Mouse (Mus musculus) lung, postnatal 0 days (tissue): ENCODE measurements at regions not wholly inside any gene's neighbourhood (a gene's known extent, or its start where the extent isn't known, plus 50 kb on each side); places are given as distances from the start of the nearest gene placed in this dataset.

Experiments used
- ATAC-seq: fragments of 200-750 bp; cut with Nextera tagmentation; 2 replicates; pipeline ENCODE4 v1.8.0; 2017; ENCODE audit warnings: moderate library complexity
- DNase-seq: peaks from one replicate; pipeline ENCODE4 v3.0.0-alpha.2; 2016; ENCODE audit warnings: low spot score
- H3K27ac ChIP-seq: fragments of 300-500 bp; sonication (generic); 2 replicates; pipeline ENCODE4 v1.5.1; 2014; ENCODE audit warnings: antibody characterized with exemption, mild to moderate bottlenecking, low read length, mixed read lengths
- H3K27me3 ChIP-seq: fragments of 300-500 bp; sonication (generic); replicated peaks from 2 replicates; pipeline ENCODE4 v1.6.1; 2014; ENCODE audit warnings: low read length, mixed read lengths; ENCODE audit not compliant: insufficient read depth
- H3K36me3 ChIP-seq: fragments of 300-500 bp; sonication (generic); 2 replicates; pipeline ENCODE4 v1.6.1; 2014; ENCODE audit warnings: low read length, mixed read lengths; ENCODE audit not compliant: insufficient read depth
- H3K4me1 ChIP-seq: fragments of 300-500 bp; sonication (generic); 2 replicates; pipeline ENCODE4 v1.6.1; 2014; ENCODE audit warnings: antibody characterized with exemption, low read depth, low read length, mixed read lengths; ENCODE audit not compliant: insufficient read depth
- H3K4me2 ChIP-seq: fragments of 300-500 bp; sonication (generic); replicated peaks from 2 replicates; pipeline ENCODE4 v1.6.1; 2014; ENCODE audit warnings: low read depth, mild to moderate bottlenecking, low read length, moderate library complexity, mixed read lengths
- H3K4me3 ChIP-seq: fragments of 300-500 bp; sonication (generic); 2 replicates; pipeline ENCODE4 v1.5.1; 2014; ENCODE audit warnings: low read depth, low read length
- H3K9ac ChIP-seq: fragments of 300-500 bp; sonication (generic); replicated peaks from 2 replicates; pipeline ENCODE4 v1.6.1; 2014; ENCODE audit warnings: low read depth, mild to moderate bottlenecking
- H3K9me3 ChIP-seq: fragments of 300-500 bp; sonication (generic); 2 replicates; pipeline ENCODE4 v1.6.1; 2016; ENCODE audit warnings: low read length, mixed read lengths
- CTCF ChIP-seq: IDR thresholded peaks from 2 replicates; pipeline ENCODE4 v1.5.1; 2016; ENCODE audit warnings: antibody characterized with exemption, mild to moderate bottlenecking
- EP300 ChIP-seq: IDR thresholded peaks from 2 replicates; pipeline ENCODE4 v1.6.1; 2016; ENCODE audit warnings: antibody characterized with exemption, mild to moderate bottlenecking, control low read depth
- WGBS: fragments of 180-500 bp; shearing (Covaris S2); extraction: QIAGEN DNeasy Blood & Tissue Kit; methylation state at CpG from one replicate; pipeline ENCODE4 v1.1.7; 2014; 5-methylcytosine and 5-hydroxymethylcytosine counted together

DNA sequence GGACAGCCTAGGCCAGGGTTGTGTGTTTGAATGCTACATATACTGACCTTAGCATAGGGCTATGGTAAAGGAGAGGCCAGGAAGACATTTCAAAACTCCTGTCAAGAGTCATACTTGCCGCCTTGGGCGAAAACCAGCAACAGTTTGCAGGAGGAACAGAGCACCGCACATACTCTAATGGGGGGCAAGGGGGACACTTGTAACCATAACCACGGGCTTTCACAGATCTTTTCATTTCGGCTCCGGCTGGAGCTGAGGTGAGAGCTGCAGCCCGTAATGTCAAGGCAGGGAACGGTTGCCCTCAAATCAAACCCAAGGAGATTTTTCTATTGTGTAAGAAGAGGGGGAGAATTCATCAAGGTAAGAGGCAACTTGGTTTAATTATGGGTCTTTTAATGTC is 258.7 kb upstream of the Nt5e start:
- H3K9ac ChIP-seq = no peak overlapping the region
- H3K4me2 ChIP-seq = no peak overlapping the region
- WGBS = 87% methylated on average over 8 of the region's 8 CpGs
- TF ChIP-seq CTCF (no peak), EP300 (no peak)
- no peaks in the 10 kb centered on the region for H3K4me1 ChIP-seq
- H3K36me3 ChIP-seq = no peaks in the 10 kb centered on the region
- no peak overlapping the region for H3K4me3 ChIP-seq
- no peaks in the 10 kb centered on the region for H3K27me3 ChIP-seq
- H3K9me3 ChIP-seq = no peaks in the 10 kb centered on the region
- no peak overlapping the region for H3K27ac ChIP-seq
- DNase-seq (no peak), ATAC-seq (no peak)

DNA sequence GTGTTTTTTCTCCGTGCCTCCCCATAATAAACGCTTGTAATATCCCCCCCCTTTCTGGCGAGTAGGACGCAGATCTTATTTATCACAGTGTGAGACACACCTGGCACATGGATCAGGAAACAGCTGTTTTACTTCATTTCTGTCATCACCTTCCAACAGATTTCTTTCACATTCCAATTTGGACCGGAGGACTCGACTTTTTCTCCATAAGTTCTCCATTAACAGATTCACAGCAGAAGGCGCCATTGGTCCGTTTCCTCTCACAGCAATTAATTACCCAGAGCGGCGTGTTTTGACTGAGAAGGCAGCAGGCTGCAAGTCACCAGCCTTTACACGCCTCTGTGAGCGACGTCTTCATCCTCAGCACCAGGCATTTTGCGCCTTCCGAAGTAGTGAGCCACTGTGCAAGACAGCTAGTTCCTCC is 258.1 kb upstream of the Nt5e start:
- no peak for DNase-seq
- no peaks in the 10 kb centered on the region for H3K4me1 ChIP-seq
- H3K36me3 ChIP-seq = no peaks in the 10 kb centered on the region
- no peaks in the 10 kb centered on the region for H3K9me3 ChIP-seq
- H3K4me2 ChIP-seq = no peak overlapping the region
- H3K4me3 ChIP-seq = no peak overlapping the region
- H3K27ac ChIP-seq = no peak overlapping the region
- ATAC-seq = no peak
- H3K9ac ChIP-seq = no peak overlapping the region
- 45% methylated on average over 15 of the region's 15 CpGs for WGBS
- H3K27me3 ChIP-seq = no peaks in the 10 kb centered on the region
- no peak for TF ChIP-seq EP300
- no peak for TF ChIP-seq CTCF

- no peak overlapping the region for H3K9ac ChIP-seq
- no peaks in the 10 kb centered on the region for H3K4me1 ChIP-seq
- no peaks in the 10 kb centered on the region for H3K27me3 ChIP-seq
- H3K4me2 ChIP-seq = no peak overlapping the region
- H3K27ac ChIP-seq = no peak overlapping the region
- no peak for TF ChIP-seq CTCF
- no peak for TF ChIP-seq EP300
- H3K9me3 ChIP-seq = no peaks in the 10 kb centered on the region
- ATAC-seq = no peak
- no peaks in the 10 kb centered on the region for H3K36me3 ChIP-seq
- DNase-seq = no peak
- 40% methylated on average over 13 of the region's 13 CpGs for WGBS
- no peak overlapping the region for H3K4me3 ChIP-seq
Observed at GRCm38 (mm10) chr9:88069834-88070233, 257.2 kb upstream of the Nt5e start.

- TF ChIP-seq EP300 = no peak
- peak; percentile 67 for TF ChIP-seq CTCF
- no peak for ATAC-seq
- no peak overlapping the region for H3K9ac ChIP-seq
- WGBS = 15% methylated on average over 6 of the region's 6 CpGs
- DNase-seq = peak; percentile 26
- no peak overlapping the region for H3K4me3 ChIP-seq
- H3K27me3 ChIP-seq = no peaks in the 10 kb centered on the region
- H3K4me2 ChIP-seq = no peak overlapping the region
- no peak overlapping the region for H3K27ac ChIP-seq
- H3K9me3 ChIP-seq = no peaks in the 10 kb centered on the region
- H3K36me3 ChIP-seq = no peaks in the 10 kb centered on the region
- H3K4me1 ChIP-seq = no peaks in the 10 kb centered on the region
Observed at GRCm38 (mm10) chr9:88073165-88073564, 253.8 kb upstream of the Nt5e start.

DNA sequence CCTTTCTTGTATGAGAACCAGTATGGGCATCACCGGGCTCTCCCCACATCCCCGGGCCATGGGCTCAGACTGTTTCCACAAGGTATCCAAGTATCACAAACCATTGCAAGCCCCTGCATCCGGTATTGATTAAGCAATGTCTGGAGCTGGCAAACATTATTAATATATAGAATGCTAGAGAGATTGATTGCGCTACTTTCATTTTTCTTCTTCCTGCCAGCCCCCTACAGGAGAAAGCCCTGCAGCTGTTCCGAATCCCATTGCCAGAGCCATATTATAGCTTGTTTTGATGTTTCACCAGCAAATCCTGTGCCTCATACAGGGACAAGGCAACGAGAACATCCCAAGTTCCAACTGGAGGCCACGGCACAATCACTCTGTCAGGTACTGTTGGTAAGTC is 253.4 kb upstream of the Nt5e start:
- Histone ChIP-seq H3K36me3 (no peaks in the 10 kb centered on the region), H3K9me3 (no peaks in the 10 kb centered on the region), H3K27me3 (no peaks in the 10 kb centered on the region), H3K27ac (no peak overlapping the region), H3K4me1 (no peaks in the 10 kb centered on the region), H3K9ac (no peak overlapping the region), H3K4me2 (no peak overlapping the region), H3K4me3 (no peak overlapping the region)
- WGBS = 73% methylated on average over 7 of the region's 7 CpGs
- DNase-seq (no peak), ATAC-seq (no peak)
- TF ChIP-seq EP300 (no peak), CTCF (no peak)

DNA sequence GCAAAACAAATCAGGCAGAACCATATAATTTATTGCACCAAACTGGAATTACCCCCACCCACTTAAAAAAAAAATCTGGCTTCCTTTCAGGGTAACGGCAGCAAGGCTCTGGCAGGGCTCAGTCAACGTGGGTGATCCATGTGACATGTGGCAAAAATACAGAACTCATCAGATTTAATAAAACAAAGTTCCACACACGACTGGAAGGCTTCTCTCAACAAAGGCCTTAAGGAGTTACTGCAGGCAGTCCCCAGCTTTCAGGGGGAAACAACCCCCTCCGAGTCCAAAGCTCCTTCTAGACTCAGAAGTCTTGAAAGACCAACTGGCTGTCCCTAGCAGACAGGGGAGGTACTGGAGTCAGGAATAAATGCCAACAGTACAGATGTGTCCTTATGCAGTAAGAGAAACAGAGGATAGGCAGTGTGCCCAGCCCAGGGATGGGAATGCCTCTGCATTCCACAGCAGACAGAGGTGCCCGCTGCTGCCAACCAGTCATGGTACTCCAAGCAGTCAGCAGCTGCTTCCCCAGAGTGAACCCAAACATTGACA is 244.0 kb upstream of the Nt5e start:
- TF ChIP-seq EP300 (no peak), CTCF (no peak)
- Histone ChIP-seq H3K4me3 (no peak overlapping the region), H3K27me3 (no peaks in the 10 kb centered on the region), H3K9me3 (no peaks in the 10 kb centered on the region), H3K36me3 (no peaks in the 10 kb centered on the region), H3K4me2 (no peak overlapping the region), H3K27ac (no peak overlapping the region), H3K9ac (no peak overlapping the region), H3K4me1 (no peaks in the 10 kb centered on the region)
- DNase-seq (no peak), ATAC-seq (no peak)
- 38% methylated on average over 5 of the region's 5 CpGs for whole genome bisulfite sequencing

DNA sequence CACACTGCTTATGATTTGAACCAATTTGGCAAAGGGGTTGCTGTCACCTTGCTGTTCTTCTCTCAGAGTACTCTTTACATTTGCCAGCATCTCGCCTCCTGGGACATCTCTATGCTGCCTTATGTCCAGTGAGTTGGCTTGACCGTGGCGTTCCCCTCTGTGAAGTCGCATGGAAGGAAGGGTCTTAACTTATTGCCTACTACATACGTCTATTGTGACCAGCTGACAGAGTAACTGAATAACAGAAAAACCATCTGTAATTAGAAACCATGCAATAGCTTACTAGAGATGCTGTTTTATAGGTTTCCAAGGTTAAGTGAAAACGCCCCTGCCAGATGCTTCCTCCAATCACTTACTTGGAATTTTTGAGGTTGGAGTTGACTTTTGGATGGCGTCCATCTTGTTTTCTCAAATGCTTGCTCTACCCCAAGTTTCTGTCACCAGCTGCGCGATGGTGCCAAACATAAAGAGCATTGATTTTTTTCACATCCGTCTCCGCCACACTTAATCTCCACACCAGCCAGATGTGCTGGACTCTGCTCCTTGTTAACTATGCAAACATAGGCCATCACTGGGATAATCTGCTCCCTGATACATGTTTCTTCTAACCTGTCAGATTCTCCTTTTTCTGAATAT is 241.7 kb upstream of the Nt5e start:
- H3K27me3 ChIP-seq = no peaks in the 10 kb centered on the region
- TF ChIP-seq CTCF (no peak), EP300 (no peak)
- no peak overlapping the region for H3K27ac ChIP-seq
- H3K4me1 ChIP-seq = no peaks in the 10 kb centered on the region
- no peak overlapping the region for H3K9ac ChIP-seq
- no peaks in the 10 kb centered on the region for H3K36me3 ChIP-seq
- 73% methylated on average over 11 of the region's 11 CpGs for WGBS
- ATAC-seq (no peak), DNase-seq (no peak)
- H3K4me2 ChIP-seq = no peak overlapping the region
- H3K9me3 ChIP-seq = no peaks in the 10 kb centered on the region
- H3K4me3 ChIP-seq = no peak overlapping the region
